Mouse (Mus musculus) thymus, postnatal 10 days (tissue): ENCODE results near the gene Tnk1.

Experiments used
- DNase-seq, 2 experiments: peaks; one replicate each; pipeline ENCODE4 v3.0.0; 2021; ENCODE audit warnings: low spot score in 2 of 2

Gene Tnk1

DNA sequence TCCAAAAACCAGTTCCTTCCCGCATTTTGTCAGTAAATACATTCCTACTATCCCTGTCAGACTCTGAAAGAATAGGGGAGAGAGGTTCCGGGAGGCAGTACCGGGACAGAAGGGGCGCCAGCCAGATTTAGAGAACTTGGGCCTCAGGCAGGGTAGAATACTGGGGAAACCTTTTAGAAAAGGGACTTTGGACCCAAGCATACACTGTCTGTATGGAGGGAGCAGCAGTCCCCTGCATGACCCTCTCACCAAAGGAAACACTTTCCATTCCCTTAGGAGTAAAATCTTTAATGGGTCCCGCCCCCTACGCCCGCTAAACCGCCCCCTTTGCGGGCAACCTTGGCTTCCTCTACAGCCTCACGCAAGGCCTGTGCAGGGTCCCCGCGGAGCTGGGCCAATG is 55.2 kb downstream of the Tnk1 start:
- DNase-seq: no peak

DNA sequence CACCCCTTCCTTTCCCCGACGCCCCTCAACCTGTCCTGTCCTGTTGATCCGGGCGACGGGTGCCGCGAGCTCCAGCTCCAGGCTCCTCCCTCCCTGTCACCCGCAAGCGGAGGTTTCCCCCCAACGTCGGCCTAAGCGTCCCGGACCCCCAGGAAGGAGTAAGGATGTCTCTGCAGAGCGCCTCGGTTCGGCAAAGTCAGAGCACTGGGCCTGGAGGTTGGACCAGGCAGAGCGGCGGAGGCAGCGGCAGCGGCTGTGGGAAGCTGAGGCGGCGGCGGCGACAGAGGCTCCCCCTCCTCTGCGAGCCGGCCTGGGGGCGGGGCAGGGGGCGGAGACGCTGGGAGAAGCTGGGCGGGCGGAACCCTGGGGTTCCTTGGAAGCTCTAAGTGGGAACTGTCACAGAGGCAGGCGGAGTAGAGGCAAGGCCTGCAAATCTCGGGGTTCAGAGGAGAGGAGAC is 55.9 kb downstream of the Tnk1 start:
- DNase-seq: peak; percentile 49 to 69

DNA sequence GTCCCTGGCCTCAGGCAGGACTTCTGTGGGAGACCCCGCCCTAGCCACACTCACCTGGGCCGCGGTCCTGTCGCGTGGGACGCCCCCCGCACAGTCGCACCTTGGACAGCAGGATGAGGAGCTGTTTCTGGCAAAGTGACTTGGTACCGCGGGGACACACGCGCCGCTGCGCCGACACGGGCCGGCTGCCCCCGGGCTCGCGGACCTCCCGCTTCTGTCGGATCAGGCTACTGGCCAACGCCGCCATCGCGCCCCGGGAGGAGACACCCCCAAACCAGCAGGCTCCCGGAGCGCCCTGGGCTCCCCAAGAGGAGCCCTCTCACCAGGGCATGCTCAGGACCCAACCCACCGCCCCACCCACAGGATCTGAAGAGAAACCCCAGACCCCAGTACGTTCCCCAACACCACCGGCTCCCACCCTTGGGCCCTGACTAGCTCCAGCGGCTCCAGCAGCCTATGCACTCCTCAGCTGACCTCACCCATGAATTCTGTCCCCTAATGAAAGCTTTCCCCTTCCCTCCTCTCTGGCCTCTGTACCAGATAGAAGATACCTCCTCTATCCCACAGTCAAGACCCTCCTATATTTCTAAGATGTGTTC is 57.1 kb downstream of the Tnk1 start, which contains the start of gene Fgf11:
TSS of gene Fgf11 (minus strand) at position 479 of the 599 bp plus-strand sequence.
- DNase-seq: no peak
